Mouse (Mus musculus) monocyte, adult 5-6 weeks (primary cell): ENCODE results near the gene Zfp334. TPM values are rescaled to one million over a fixed set of nuclear protein-coding genes. Genes with fewer than 3 reads are reported as not detected.

ENCODE experiments used
- ATAC-seq: fragments of 153-309, 156-312 bp; replicated peaks from 2 replicates; pipeline ENCODE4 v1.8.0; 2017; ENCODE audit warnings: mild to moderate bottlenecking; ENCODE audit not compliant: low TSS enrichment, insufficient number of reproducible peaks, severe bottlenecking, poor library complexity, low FRiP score
- total RNA-seq: library from RNA; stranded (forward); fragments of 200-1000, 200-491, 200-594 nt; gene quantifications from 3 replicates; pipeline ENCODE4 v1.2.3, GENCODE M21; 2017

Zfp334 gene
- total RNA-seq, 1 experiment from 2014 or later: not detected

GRCm38 (mm10) chr2:165328746-165329145, 59.3 kb downstream of the Zfp334 start:
- ATAC-seq: no peak

- no peak for ATAC-seq
Measured at GRCm38 (mm10) chr2:165327386-165327785, 60.7 kb downstream of the Zfp334 start.

- peak; percentile 78 for ATAC-seq
Measured at GRCm38 (mm10) chr2:165326304-165327190, 61.5 kb downstream of the Zfp334 start, which contains the start of gene Elmo2. TSS of gene Elmo2 (minus strand) at chr2:165326479.

GRCm38 (mm10) chr2:165325521-165326303, 62.3 kb downstream of the Zfp334 start:
- ATAC-seq: no peak

Other genes starting within 250 kb of the Zfp334 start
- 0.57 to 8.1 TPM (median 2.1 TPM) in 3 replicates for gene Cdh22, start 153.4 kb downstream of the Zfp334 start, total RNA-seq
- 40.2 to 52.6 TPM (median 47.2 TPM) in 3 replicates for gene Slc35c2, start 100.4 kb downstream of the Zfp334 start, total RNA-seq
- 120 to 175 TPM (median 140 TPM) in 3 replicates for gene Elmo2, start 61.8 kb downstream of the Zfp334 start, total RNA-seq
- gene Zfp663, start 19.5 kb downstream of the Zfp334 start, total RNA-seq: not detected in 3 replicates
- gene Ocstamp, start 12.1 kb upstream of the Zfp334 start, total RNA-seq: 0.19 TPM in 1 of 3 replicates, not detected in the others
- gene Slc13a3, start 85.0 kb upstream of the Zfp334 start, total RNA-seq: not detected in 3 replicates
- gene Trp53rka, start 105.1 kb upstream of the Zfp334 start, total RNA-seq: 4.5 to 14.9 TPM (median 5.4 TPM) in 3 replicates
- gene Slc2a10, start 115.5 kb upstream of the Zfp334 start, total RNA-seq: 0.68 TPM in 1 of 3 replicates, not detected in the others
- 6.4 to 28.6 TPM (median 10.3 TPM) in 3 replicates for gene Eya2, start 206.8 kb upstream of the Zfp334 start, total RNA-seq